Mouse (Mus musculus): ENCODE results near the gene Srl. TPM values are rescaled to one million over a fixed set of nuclear protein-coding genes. Genes with fewer than 3 reads are reported as not detected.
A peak's percentile ranks its signal among the peaks of the same experiment; 100 is the strongest.

Srl gene
- polyA plus RNA-seq, 1 experiment from 2014 or later: 34.3 TPM

DNA sequence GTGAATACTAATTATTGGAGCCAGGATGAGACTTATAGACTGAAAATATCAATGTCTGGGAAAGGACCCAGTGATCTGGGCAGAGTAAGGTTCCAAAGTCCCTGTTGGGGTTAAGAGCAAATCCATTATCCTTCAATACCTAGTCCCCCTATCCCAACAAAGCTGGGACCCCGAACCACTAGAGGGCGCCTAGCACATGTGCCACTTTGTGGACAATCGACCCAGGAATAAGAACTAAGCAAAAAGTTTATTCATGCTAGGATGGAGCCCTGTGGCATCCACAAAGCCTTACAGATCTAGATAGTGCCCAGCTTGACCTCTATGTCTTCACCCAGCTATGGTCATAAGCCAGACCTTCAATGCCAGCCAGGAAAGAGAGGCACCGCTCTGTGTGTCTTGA, 26.3 kb upstream of the Srl start:
- peak; percentile 91 for DNase-seq (ENCODE audit: low spot score)
- 17% methylated on average over 4 of the region's 4 CpGs for WGBS
- Histone ChIP-seq H3K27me3 (ENCODE audit: low read depth, poor library complexity, severe bottlenecking) (no peaks in the 10 kb centered on the region), H3K9me3 (replicated peaks) (no peaks in the 10 kb centered on the region), H3K4me3 (no peak overlapping the region), H3K27ac (peak overlapping the region; percentile 67; the same call in 1 of the 2 replicates), H3K4me1 (peaks cover 20% of the 10 kb centered on the region), H3K36me3 (no peaks in the 10 kb centered on the region)

DNA sequence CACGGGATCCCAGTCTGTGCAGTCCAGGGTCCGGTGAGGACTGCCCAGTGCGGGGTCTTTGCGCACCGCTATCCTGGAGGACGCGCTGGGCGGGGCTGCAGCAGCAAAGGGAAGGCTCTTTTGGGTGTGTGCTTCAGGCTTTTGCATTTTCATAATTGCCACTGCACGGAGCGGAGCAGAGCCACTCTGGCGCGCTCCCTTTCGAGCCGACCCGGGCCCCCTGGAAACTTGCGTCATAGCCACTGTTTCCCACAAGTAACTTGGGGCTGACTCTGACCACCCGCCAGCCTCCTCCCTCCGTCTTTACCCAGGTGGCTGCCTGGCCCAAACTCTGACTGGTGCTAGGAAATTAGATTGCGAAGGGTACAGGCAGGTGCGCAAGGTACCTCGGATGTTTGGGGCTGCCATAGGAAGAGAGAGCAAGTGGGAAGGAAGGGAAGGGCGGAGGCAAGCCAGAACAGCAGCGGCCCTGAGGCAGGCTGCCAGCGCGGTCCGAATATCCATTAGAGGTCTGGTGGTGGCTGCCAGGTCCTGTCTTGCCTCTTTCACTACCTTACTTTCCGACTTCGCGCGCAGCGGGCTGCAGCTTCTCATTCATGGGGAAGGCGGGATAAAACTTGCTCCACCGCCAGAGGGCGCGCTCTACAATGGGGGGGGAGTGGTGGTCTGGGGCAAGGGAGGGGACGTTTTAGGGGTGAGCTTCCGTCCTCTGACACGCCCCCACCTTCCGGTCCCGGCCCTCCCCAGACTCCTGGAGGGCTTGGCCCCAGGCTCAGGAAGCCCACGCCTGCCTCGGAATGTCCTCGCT, 18.7 kb upstream of the Srl start:
- Histone ChIP-seq H3K36me3 (peaks cover 15% of the 10 kb centered on the region), H3K4me1 (peaks cover 27% of the 10 kb centered on the region), H3K27me3 (ENCODE audit: low read depth, poor library complexity, severe bottlenecking) (no peaks in the 10 kb centered on the region), H3K27ac (peak overlapping the region; percentile 97), H3K4me3 (peak overlapping the region; percentile 90), H3K9me3 (replicated peaks) (no peaks in the 10 kb centered on the region)
- under 1% methylated on average over 43 of the region's 43 CpGs for WGBS
- peak; percentile 86 for DNase-seq (ENCODE audit: low spot score)

DNA sequence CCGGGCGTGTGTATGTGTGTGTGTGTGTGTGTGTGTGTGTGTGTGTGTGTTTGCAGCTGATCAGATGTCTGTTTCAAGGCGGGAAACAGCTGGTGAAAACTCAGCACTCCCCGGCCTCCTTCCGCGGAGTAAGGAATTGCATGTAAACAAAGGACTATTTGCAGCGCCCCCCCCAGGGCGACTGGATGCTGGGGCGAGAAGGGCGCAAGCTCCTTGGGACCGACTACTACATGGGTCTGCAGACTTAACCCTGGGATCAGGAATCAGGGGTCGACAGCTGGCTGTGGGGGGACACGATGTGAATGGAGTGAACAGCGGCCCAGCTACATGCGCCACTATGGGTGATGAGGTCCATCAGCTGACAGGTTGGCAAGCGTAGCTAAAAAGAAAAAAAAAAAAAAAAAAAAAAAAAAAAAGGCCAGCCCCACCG, 18.1 kb upstream of the Srl start, which contains the start of gene Tfap4:
Gene Tfap4 (minus strand): TSS at position 140 of the 430 bp plus-strand sequence.
- DNase-seq (ENCODE audit: low spot score): peak; percentile 94
- H3K27me3 ChIP-seq (ENCODE audit: low read depth, poor library complexity, severe bottlenecking): no peaks in the 10 kb centered on the region
- H3K4me3 ChIP-seq: peak within 1 kb of the TSS; percentile 90
- WGBS: under 1% methylated on average over 17 of the region's 17 CpGs
- H3K27ac ChIP-seq: peak within 1 kb of the TSS; percentile 97
- peaks cover 29% of the 10 kb centered on the region for H3K4me1 ChIP-seq
- H3K9me3 ChIP-seq (replicated peaks): no peaks in the 10 kb centered on the region
- peaks cover 19% of the 10 kb centered on the region for H3K36me3 ChIP-seq

DNA sequence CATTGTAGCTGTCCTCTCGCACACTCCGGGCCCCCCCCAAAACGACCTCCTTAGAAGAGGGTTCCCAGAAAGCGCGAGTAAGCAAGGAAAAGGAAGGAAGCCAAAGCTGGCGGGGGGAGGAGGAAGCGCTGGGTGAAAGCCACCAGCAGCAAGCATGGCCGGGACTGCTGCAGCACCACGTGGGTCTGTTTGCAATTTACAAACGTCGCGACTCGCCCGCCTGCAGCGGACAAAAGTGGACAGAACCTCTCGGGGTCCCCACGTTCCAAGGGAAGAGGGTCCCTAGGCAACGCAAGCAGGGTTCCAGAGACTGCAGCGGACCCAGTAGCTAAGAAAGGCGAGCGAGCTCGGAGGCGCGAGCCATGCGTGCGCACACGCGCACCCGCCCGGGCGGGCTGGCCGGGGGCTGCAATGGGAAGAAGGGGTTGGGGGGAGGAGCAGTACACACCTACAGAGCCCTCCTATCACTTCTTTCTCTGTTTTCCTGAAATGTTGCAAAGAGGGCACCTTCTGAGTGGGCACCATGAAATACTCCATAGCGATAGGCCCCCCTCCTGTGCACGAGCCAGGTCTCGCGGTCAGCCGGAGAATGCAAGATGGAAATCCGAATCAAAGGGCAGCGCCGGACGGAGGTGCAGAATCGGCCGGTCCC, 17.5 kb upstream of the Srl start:
- peak overlapping the region; percentile 90 for H3K4me3 ChIP-seq
- H3K36me3 ChIP-seq: peaks cover 19% of the 10 kb centered on the region
- no peaks in the 10 kb centered on the region for H3K27me3 ChIP-seq (ENCODE audit: low read depth, poor library complexity, severe bottlenecking)
- H3K4me1 ChIP-seq: peaks cover 36% of the 10 kb centered on the region
- H3K27ac ChIP-seq: peak overlapping the region; percentile 97
- H3K9me3 ChIP-seq (replicated peaks): no peaks in the 10 kb centered on the region
- DNase-seq (ENCODE audit: low spot score): peak; percentile 80
- whole genome bisulfite sequencing: under 1% methylated on average over 43 of the region's 43 CpGs

DNA sequence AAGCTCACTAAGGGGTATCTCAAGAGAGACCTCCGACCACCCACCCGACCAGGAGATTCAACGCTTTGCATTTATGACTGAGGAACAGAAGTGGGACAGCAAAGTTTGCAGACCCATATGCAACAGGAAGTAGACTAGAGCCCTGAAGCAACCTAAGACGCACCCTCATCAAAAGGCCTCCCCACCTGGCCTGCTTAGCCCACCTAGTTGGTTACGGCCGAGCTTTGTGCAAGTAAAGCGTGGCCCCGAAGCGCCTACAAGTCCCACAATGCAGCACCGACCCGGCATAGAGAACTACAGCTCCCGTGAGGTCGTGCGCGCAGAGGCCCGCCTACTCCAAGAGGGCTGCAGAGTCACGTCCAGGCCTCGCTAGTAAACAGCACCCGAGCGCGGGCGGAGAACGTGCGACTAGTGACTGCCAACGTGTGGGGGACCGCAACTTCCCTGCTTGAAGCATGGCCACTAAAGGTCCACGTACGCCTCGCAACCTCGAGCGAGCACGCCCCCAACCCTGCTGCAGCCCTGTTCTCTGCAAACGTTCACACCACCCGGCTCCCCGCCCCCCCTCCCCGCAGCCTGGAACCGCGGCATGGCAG, 16.9 kb upstream of the Srl start:
- H3K4me3 ChIP-seq: peak overlapping the region; percentile 90
- under 1% methylated on average over 38 of the region's 38 CpGs for WGBS
- peaks cover 19% of the 10 kb centered on the region for H3K36me3 ChIP-seq
- no peaks in the 10 kb centered on the region for H3K27me3 ChIP-seq (ENCODE audit: low read depth, poor library complexity, severe bottlenecking)
- H3K27ac ChIP-seq: peak overlapping the region; percentile 97
- DNase-seq (ENCODE audit: low spot score): peak; percentile 94
- no peaks in the 10 kb centered on the region for H3K9me3 ChIP-seq (replicated peaks)
- peaks cover 42% of the 10 kb centered on the region for H3K4me1 ChIP-seq

DNA sequence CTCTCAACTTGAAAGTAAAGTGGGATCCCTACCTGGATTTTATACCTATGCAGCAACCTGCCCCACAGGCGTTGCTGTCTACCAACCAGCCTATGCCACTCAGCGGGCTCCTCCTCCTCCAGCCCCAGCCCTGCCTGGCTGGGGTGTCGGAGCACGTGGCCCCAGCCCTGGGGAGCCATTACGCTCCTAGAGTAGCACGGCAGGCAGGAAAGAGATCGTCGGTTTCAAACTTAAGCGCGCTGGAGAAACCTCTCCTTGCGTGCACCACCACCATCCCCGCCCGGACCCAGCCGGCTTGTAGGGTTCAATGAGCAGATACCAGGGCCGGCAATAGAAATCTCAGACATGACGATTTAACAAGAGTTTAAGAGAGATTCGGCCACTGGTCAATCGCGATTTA, 16.3 kb upstream of the Srl start:
- Histone ChIP-seq H3K36me3 (peaks cover 19% of the 10 kb centered on the region), H3K27me3 (ENCODE audit: low read depth, poor library complexity, severe bottlenecking) (no peaks in the 10 kb centered on the region), H3K4me1 (peaks cover 47% of the 10 kb centered on the region), H3K27ac (peak overlapping the region; percentile 97), H3K9me3 (replicated peaks) (no peaks in the 10 kb centered on the region), H3K4me3 (peak overlapping the region; percentile 90)
- peak; percentile 76 for DNase-seq (ENCODE audit: low spot score)
- under 1% methylated on average over 19 of the region's 19 CpGs for WGBS

DNA sequence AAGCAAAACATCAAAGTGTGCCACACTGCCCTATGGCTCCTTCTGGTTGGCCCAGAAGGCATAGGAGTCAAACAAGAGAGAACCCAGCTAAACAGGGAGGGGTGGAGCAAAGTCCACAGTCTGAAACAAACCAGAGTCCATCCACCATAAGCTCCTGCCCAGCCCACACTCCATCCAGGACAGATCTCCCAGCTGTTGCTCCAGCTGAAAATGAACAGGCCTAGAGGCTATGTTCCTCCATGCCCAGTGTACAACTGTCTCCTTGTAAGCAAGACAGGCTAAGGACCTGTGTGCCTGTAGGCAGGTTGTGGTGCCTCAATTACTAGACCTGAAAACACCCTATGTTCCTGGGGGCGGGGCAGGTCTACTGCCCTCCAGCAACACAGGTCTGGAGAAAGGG, 15.5 kb upstream of the Srl start:
- Histone ChIP-seq H3K27me3 (ENCODE audit: low read depth, poor library complexity, severe bottlenecking) (no peaks in the 10 kb centered on the region), H3K4me1 (peaks cover 56% of the 10 kb centered on the region), H3K4me3 (peak overlapping the region; percentile 90), H3K27ac (peak overlapping the region; percentile 97), H3K36me3 (peaks cover 19% of the 10 kb centered on the region), H3K9me3 (replicated peaks) (no peaks in the 10 kb centered on the region)
- WGBS: 88% methylated on average over 1 of the region's 1 CpGs
- no peak for DNase-seq (ENCODE audit: low spot score)

DNA sequence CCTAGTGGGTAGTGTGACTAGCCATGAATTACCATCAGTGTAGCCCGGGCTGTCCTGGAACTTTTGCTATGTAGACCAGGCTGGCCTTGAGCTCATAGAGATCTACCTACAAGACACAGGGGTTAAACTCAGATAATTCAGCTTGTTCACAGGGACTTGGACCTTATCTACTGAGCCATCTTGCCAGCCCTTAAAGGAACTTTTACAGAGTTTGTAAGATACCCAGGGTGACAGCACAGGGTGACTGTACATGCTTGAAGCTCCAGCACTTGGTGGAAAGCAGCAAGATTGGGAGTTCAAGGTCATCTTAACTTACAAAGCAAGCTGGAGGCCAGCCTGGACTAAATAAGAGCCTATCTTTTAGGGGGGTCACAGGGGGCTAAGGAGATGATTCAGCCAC, 13.9 kb upstream of the Srl start:
- Histone ChIP-seq H3K36me3 (peaks cover 34% of the 10 kb centered on the region), H3K9me3 (replicated peaks) (no peaks in the 10 kb centered on the region), H3K4me3 (no peak overlapping the region), H3K27me3 (ENCODE audit: low read depth, poor library complexity, severe bottlenecking) (no peaks in the 10 kb centered on the region), H3K27ac (no peak overlapping the region; the same call in 1 of the 2 replicates), H3K4me1 (peaks cover 62% of the 10 kb centered on the region)
- WGBS: 93% methylated on average over 1 of the region's 1 CpGs
- no peak for DNase-seq (ENCODE audit: low spot score)

DNA sequence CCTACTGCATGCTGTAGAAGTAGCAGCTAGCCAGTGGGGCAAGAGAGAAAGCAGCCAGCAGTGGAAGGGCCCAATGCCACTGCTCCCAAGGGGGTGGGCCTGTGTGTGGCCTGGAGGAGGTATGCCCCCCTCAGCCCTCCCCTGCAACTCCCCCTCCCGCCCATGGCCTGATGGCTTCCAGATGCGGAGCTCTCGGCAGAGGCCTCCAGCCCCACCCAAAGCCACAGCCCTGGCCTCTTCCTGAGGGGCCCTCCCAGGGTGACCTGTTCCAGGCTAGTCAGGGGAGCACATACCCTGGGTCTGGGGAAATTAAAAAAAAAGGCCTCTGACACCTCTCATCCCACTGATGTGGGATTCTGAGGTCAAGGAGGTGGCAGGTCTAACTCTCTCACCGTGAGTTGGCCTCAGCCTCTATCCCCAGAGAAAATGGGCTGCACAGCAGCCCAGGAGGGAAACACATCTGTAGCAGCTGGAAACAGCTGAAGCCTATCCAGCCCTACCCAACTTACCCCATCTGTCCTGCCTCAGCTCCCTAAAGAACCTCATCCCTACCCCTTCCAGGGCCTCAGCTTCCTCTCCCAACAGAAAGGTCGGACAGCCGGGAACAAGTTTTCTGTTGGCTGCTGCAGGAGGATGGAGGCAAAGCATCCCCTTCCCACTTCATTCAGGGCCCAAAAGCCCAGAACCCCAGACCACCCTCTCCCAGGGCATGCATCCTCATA, 11.4 kb upstream of the Srl start:
- peak; percentile 90 for DNase-seq (ENCODE audit: low spot score)
- Histone ChIP-seq H3K27ac (peak overlapping the region; percentile 89), H3K36me3 (peaks cover 57% of the 10 kb centered on the region), H3K4me3 (peak overlapping the region; percentile 35), H3K27me3 (ENCODE audit: low read depth, poor library complexity, severe bottlenecking) (no peaks in the 10 kb centered on the region), H3K9me3 (replicated peaks) (no peaks in the 10 kb centered on the region), H3K4me1 (peaks cover 58% of the 10 kb centered on the region)
- 11% methylated on average over 6 of the region's 6 CpGs for WGBS

DNA sequence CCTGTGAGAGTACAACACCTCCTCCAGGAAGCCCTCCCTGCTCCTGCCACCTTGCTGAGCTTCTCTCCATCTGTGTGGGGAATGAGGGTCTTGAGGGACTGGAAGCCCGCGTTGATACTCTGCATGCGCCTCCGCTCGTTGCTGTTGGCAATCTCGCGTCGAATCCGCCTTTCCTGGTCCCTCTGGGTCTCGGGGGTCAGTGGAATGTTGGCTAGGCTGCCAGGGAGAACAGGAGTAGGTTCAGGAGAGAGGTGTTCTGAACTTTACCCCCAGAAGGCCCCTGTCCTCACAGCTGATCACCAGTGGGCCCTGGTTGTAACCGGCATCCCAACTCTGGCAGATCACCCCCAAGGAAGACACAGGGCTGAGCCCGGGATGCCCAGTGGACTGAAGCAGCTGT, 10.3 kb upstream of the Srl start:
- Histone ChIP-seq H3K4me1 (peaks cover 47% of the 10 kb centered on the region), H3K9me3 (replicated peaks) (no peaks in the 10 kb centered on the region), H3K4me3 (peak overlapping the region; percentile 35; the same call in 1 of the 2 replicates), H3K27ac (peak overlapping the region; percentile 89), H3K27me3 (ENCODE audit: low read depth, poor library complexity, severe bottlenecking) (no peaks in the 10 kb centered on the region), H3K36me3 (peaks cover 65% of the 10 kb centered on the region)
- no peak for DNase-seq (ENCODE audit: low spot score)
- WGBS: 93% methylated on average over 12 of the region's 12 CpGs

DNA sequence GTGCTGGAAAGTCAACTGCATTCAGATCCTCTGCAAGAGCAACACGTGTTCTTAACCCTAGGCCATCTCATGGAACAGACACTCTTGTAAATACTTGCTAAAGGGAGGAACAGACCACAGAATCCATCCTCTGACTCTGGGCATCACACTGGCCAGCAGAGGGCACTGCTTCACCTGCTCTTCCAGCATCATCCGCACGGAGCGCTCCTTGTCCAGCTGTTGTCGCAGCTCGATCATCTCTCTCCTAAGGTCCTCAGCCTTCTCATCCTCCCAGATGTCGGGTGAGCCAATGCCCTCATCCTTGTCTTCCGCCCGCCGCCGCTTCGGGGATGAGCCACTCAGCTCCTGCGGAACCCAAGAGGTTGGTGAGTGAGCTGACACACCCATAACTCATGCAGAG, 9.4 kb upstream of the Srl start:
- Histone ChIP-seq H3K27ac (peak overlapping the region; percentile 89; the same call in 1 of the 2 replicates), H3K36me3 (peaks cover 66% of the 10 kb centered on the region)
- 47% methylated on average over 13 of the region's 13 CpGs for WGBS

DNA sequence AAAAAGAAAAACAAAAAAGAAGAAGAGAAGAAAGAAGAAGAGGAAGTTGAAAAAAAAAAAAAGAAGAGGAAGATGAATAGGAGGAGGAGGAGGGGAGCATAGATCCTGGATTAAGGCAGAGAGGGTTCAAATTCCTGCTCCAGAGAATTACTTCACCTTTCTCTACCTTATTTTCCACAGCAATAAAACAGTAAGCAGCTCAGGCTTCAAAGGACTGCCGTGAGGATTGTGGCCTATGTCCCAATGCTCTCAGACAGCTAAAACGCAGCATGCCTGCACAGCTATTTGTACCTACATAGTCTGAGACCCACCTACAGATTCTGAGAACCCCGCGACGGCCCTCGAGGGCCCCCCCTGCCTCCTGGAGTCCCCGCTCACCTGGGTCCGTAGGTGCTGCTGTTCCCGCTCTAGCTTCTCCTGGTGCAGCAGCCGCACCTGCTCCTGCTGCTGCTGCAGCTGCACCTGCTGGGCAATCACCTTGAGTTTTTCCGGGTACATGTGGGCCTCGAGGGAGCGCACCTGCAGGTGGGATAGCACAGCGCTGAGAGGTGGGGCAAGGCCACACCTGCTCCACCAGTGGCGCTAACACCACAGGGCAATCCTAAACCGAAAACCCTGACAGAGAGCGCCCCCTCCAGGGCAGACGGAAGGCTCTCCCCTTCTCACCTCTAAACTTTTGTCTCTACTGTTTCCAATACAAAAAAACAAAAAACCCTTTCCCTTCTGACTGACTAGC, 7.5 kb upstream of the Srl start:
- peaks cover 34% of the 10 kb centered on the region for H3K4me1 ChIP-seq
- WGBS: 91% methylated on average over 18 of the region's 18 CpGs
- no peak overlapping the region for H3K4me3 ChIP-seq
- H3K27me3 ChIP-seq (ENCODE audit: low read depth, poor library complexity, severe bottlenecking): no peaks in the 10 kb centered on the region
- no peaks in the 10 kb centered on the region for H3K9me3 ChIP-seq (replicated peaks)
- DNase-seq (ENCODE audit: low spot score): no peak
- H3K27ac ChIP-seq: no peak overlapping the region
- peaks cover 74% of the 10 kb centered on the region for H3K36me3 ChIP-seq

More for the DNA sequence above, 9.4 kb upstream of the Srl start:
- no peaks in the 10 kb centered on the region for H3K9me3 ChIP-seq (replicated peaks)
- DNase-seq (ENCODE audit: low spot score): peak; percentile 80
- H3K4me1 ChIP-seq: peaks cover 42% of the 10 kb centered on the region
- H3K4me3 ChIP-seq: no peak overlapping the region
- H3K27me3 ChIP-seq (ENCODE audit: low read depth, poor library complexity, severe bottlenecking): no peaks in the 10 kb centered on the region
